Mouse (Mus musculus): Measurements from ENCODE around the gene Cobl. TPM values are rescaled to one million over a fixed set of nuclear protein-coding genes. Genes with fewer than 3 reads are reported as not detected.

Cobl gene
- total RNA-seq, 2 experiments from 2014 or later = 130 to 137 TPM

GRCm38 (mm10) chr11:12443185-12443584 lies 21.6 kb downstream of the Cobl start:
- no peak for DNase-seq (ENCODE audit: extremely low spot score in 1 of 2, low spot score in 2 of 2)

GRCm38 (mm10) chr11:12442283-12442682 lies 22.5 kb downstream of the Cobl start:
- no peak overlapping the region for H3K4me3 ChIP-seq
- intact Hi-C loops (cut with DNase I) = no loop called here
- DNase-seq (ENCODE audit: extremely low spot score in 1 of 2, low spot score in 2 of 2) = no peak
- TF ChIP-seq CTCF (IDR thresholded peaks at IDR 0.05) = no peak
- H3K27ac ChIP-seq = no peak overlapping the region

More at GRCm38 (mm10) chr11:12443185-12443584, 21.6 kb downstream of the Cobl start:
- H3K4me3 ChIP-seq = no peak overlapping the region
- H3K27ac ChIP-seq = peak overlapping the region; percentile 54
- no peak for TF ChIP-seq CTCF (IDR thresholded peaks at IDR 0.05)
- intact Hi-C loops (cut with DNase I) = no loop called here

- no peak for DNase-seq (ENCODE audit: extremely low spot score in 1 of 2, low spot score in 2 of 2)
- intact Hi-C loops (cut with DNase I) = no loop called here
- Histone ChIP-seq H3K4me3 (no peak overlapping the region), H3K27ac (no peak overlapping the region)
- no peak for TF ChIP-seq CTCF (IDR thresholded peaks at IDR 0.05)
Observed at GRCm38 (mm10) chr11:12435905-12436304, 28.9 kb downstream of the Cobl start.

- no peak overlapping the region for H3K4me3 ChIP-seq
- no peak for DNase-seq (ENCODE audit: extremely low spot score in 1 of 2, low spot score in 2 of 2)
- no peak for TF ChIP-seq CTCF (IDR thresholded peaks at IDR 0.05)
- intact Hi-C loops (cut with DNase I) = no loop called here
- H3K27ac ChIP-seq = peak overlapping the region; percentile 42; the same call in 1 of the 2 replicates
Observed at GRCm38 (mm10) chr11:12435018-12435417, 29.7 kb downstream of the Cobl start.

GRCm38 (mm10) chr11:12434597-12434996 lies 30.2 kb downstream of the Cobl start:
- no peak overlapping the region for H3K4me3 ChIP-seq
- TF ChIP-seq CTCF (IDR thresholded peaks at IDR 0.05) = no peak
- peak overlapping the region; percentile 42; the same call in 1 of the 2 replicates for H3K27ac ChIP-seq
- no peak for DNase-seq (ENCODE audit: extremely low spot score in 1 of 2, low spot score in 2 of 2)
- intact Hi-C loops (cut with DNase I) = no loop called here

DNA sequence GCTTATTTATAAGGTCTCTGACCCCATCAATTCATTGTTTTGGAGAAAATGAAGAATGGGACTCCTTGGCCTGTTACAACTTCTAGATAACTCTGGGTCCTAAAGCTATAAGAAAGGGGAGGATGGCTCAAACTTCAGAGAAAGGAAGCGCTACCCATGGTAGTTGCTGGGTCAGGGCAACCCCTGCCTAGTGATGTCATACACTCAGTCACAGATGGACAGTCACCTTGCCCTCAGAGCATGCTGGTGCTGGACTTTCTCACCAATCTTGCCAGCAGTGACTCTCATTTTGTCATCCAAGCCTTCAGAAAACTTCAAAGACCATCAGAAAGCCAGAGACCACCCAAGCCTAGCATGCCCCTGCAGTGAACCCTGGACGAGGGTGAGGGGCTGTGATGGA lies 32.8 kb downstream of the Cobl start:
- intact Hi-C loops (cut with DNase I) = no loop called here
- TF ChIP-seq CTCF (IDR thresholded peaks at IDR 0.05) = no peak
- no peak for DNase-seq (ENCODE audit: extremely low spot score in 1 of 2, low spot score in 2 of 2)
- H3K27ac ChIP-seq = no peak overlapping the region
- no peak overlapping the region for H3K4me3 ChIP-seq

GRCm38 (mm10) chr11:12430231-12431041 lies 34.3 kb downstream of the Cobl start:
- Histone ChIP-seq H3K4me3 (no peak overlapping the region), H3K27ac (no peak overlapping the region)
- no peak for DNase-seq (ENCODE audit: extremely low spot score in 1 of 2, low spot score in 2 of 2)
- no peak for TF ChIP-seq CTCF (IDR thresholded peaks at IDR 0.05)
- intact Hi-C loops (cut with DNase I) = no loop called here

- no peak overlapping the region for H3K27ac ChIP-seq
- intact Hi-C loops (cut with DNase I) = no loop called here
- no peak overlapping the region for H3K4me3 ChIP-seq
- no peak for DNase-seq (ENCODE audit: extremely low spot score in 1 of 2, low spot score in 2 of 2)
- no peak for TF ChIP-seq CTCF (IDR thresholded peaks at IDR 0.05)
Observed at GRCm38 (mm10) chr11:12426746-12427145, 38.0 kb downstream of the Cobl start.

DNA sequence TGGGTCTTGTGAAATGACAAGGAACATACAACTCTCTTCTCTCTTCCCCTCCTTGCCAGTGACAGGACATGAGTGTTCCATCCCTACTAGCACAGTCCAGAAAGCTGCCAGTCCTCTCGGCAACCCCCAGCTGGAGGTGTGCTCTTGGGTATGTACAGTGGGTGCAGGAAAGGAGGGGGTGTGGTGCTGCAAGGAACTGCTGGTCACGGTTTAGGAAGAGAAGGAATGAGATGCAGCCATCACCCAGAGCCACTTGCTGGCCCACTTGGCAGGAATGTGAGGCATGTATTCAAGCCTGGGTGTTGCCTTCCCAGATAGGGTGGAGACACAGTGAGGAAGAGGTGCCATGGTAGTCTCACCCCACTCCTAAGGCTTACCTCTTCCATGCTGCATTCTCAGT lies 40.6 kb downstream of the Cobl start:
- no peak for DNase-seq (ENCODE audit: extremely low spot score in 1 of 2, low spot score in 2 of 2)
- no peak overlapping the region for H3K27ac ChIP-seq
- intact Hi-C loops (cut with DNase I) = no loop called here
- TF ChIP-seq CTCF (IDR thresholded peaks at IDR 0.05) = no peak
- H3K4me3 ChIP-seq = no peak overlapping the region

GRCm38 (mm10) chr11:12421183-12421582 lies 43.6 kb downstream of the Cobl start:
- intact Hi-C loops (cut with DNase I) = no loop called here
- no peak overlapping the region for H3K27ac ChIP-seq
- DNase-seq (ENCODE audit: extremely low spot score in 1 of 2, low spot score in 2 of 2) = no peak
- no peak for TF ChIP-seq CTCF (IDR thresholded peaks at IDR 0.05)
- H3K4me3 ChIP-seq = no peak overlapping the region

DNA sequence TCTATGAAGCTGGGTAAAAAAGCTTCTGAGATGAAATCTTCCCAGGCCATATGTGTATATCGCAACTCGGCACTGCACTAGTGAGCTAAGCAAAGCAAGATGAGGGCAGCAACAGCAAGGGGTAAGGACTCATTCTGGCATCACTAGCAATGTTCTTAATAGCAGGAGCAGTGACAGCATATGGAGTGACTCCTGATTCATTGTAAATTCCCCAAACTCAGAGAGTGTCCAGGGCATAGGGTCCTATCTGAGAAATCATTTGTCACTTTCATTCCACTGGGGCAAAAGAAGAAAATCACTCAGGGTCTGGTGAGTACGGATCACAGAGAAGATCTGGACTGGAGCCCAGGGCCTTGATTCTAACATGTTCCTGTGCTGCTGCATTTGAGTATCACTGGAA lies 44.6 kb downstream of the Cobl start:
- no peak for TF ChIP-seq CTCF (IDR thresholded peaks at IDR 0.05)
- intact Hi-C loops (cut with DNase I) = no loop called here
- no peak overlapping the region for H3K4me3 ChIP-seq

DNA sequence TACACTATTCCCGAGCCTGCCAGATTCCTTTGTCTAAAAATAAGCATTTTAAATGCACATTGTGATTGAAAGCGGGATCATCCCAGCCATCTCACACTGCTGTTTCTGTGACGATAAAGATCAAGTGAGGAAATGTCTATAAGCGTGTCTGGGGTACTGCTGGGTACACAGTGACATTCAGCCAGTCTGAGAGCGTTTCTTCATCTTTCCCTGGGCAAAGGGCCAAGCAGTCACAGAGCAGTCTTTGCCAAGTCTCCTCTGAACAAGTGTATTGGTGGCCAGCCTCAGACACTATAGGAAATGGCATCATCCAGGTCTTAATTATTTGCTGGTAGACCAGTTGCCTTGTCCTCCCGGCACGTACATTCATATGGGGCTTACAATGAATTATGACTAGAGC lies 47.9 kb downstream of the Cobl start:
- intact Hi-C loops (cut with DNase I) = no loop called here
- no peak for DNase-seq (ENCODE audit: extremely low spot score in 1 of 2, low spot score in 2 of 2)
- 0 out of 2 replicates have a peak overlapping the region, but pooled peaks have one; percentile 33 for H3K27ac ChIP-seq
- TF ChIP-seq CTCF (IDR thresholded peaks at IDR 0.05) = no peak
- H3K4me3 ChIP-seq = no peak overlapping the region

More for the DNA sequence above, 44.6 kb downstream of the Cobl start:
- no peak for DNase-seq (ENCODE audit: extremely low spot score in 1 of 2, low spot score in 2 of 2)
- no peak overlapping the region for H3K27ac ChIP-seq

GRCm38 (mm10) chr11:12415329-12415728 lies 49.4 kb downstream of the Cobl start:
- Histone ChIP-seq H3K27ac (no peak overlapping the region), H3K4me3 (no peak overlapping the region)
- intact Hi-C loops (cut with DNase I) = no loop called here
- no peak for TF ChIP-seq CTCF (IDR thresholded peaks at IDR 0.05)
- no peak for DNase-seq (ENCODE audit: extremely low spot score in 1 of 2, low spot score in 2 of 2)
